Mouse (Mus musculus): ENCODE data around the gene Rbck1.
A peak's percentile ranks its signal among the peaks of the same experiment; 100 is the strongest.
"Not testable (repeated sequence)": the region's sequence is repeated elsewhere in the genome, so short reads cannot be mapped to it uniquely, and the experiment has no call there.

Rbck1 gene

GRCm38 (mm10) chr2:152294541-152294940, 37.9 kb downstream of the Rbck1 start:
- no peak for DNase-seq (ENCODE audit: low spot score)

GRCm38 (mm10) chr2:152293727-152294475, 38.6 kb downstream of the Rbck1 start, which contains the start of gene Tbc1d20:
Tbc1d20 (plus strand) TSS chr2:152293828.
- DNase-seq (ENCODE audit: low spot score), result peak; percentile 92

DNA sequence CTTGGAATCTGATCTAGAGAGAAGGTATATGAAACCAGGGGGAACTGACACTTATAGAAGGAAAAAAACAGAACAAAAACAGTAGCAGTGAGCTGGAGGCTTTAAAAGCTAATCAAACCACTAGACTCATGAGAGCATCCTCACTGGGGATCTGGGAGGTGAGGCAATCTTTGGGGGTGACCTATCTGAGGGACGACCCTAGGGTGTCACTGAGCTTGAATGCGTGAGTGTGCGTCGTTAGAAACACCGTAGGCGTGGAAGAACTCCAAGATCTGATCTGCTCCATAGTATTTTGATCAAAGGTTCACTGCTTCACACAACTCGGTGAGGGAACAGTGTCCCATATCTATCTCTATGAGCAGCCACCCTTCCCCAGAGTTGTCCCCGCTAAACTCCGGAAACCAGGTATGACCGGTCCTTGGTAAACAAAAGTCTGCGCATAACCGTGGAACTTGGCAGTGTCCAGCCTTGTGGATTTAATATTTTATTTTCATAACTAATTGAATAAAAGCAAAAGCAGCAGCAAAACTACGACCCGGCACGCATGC, 39.2 kb downstream of the Rbck1 start:
- peak; percentile 38 for DNase-seq (ENCODE audit: low spot score)

GRCm38 (mm10) chr2:152292475-152292874, 40.0 kb downstream of the Rbck1 start:
- no peak for DNase-seq (ENCODE audit: low spot score)

DNA sequence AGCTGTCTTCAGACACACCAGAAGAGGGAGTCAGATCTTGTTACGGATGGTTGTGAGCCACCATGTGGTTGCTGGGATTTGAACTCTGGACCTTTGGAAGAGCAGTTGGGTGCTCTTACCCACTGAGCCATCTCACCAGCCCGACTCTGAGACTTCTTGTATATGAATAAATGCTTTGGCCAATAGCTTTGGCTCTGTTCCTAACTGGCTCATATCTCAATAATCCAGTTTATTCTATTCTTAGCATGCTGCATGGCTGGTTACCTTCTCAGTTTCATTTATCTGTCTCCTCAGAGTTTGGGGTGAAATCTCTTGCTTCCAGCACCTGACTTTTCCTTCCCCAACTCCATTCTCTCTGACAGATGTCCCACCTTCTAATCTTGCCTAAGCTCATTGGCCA, 42.8 kb downstream of the Rbck1 start:
- not testable (repeated sequence) for DNase-seq (ENCODE audit: low spot score)

GRCm38 (mm10) chr2:152288046-152288445, 44.4 kb downstream of the Rbck1 start:
- DNase-seq (ENCODE audit: low spot score), result no peak

- no peak for DNase-seq (ENCODE audit: low spot score)
Measured at GRCm38 (mm10) chr2:152287560-152287959, 44.9 kb downstream of the Rbck1 start.

GRCm38 (mm10) chr2:152281407-152281806, 51.0 kb downstream of the Rbck1 start:
- DNase-seq (ENCODE audit: low spot score), result no peak

- peak; percentile 46 for DNase-seq (ENCODE audit: low spot score)
Measured at GRCm38 (mm10) chr2:152273639-152274038, 58.8 kb downstream of the Rbck1 start.
